Mouse (Mus musculus): ENCODE measurements at regions not wholly inside any gene's neighbourhood (a gene's known extent, or its start where the extent isn't known, plus 50 kb on each side); places are given as distances from the start of the nearest gene placed in this dataset.
A peak's percentile ranks its signal among the peaks of the same experiment; 100 is the strongest.

DNA sequence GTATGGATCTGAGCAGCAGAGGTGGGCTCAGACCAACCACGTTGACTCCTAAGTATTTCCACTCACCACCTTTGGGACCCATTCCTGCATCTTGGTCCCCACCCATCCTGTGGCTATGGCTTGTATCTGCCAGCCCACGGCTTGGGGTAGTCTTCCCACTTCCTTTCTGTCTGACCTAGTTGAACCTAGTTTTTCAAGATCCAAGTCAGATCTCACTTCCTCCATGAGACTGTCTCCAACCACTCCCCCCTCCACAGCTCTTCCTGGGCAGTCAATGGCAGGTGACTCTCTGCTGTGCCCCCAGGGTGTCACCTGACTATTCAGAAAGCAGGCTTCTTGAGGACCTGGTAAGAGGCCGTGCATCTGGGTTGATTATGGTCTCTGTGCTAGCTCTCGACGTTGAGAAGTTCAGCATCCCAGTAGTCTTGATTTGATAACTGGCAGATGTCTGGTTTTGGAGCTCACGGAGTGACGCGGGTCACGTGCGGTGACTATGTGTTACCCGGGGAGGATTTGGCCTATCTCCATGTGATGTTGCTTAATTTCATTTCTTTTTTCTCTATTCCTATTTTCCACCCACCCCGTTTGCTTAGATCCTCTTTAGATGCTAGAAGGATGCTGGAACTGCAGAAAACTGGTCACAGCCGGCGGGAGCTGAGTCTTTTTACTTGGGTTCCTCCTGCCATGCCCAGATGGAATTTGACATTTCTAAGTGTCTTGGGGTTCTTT lies 147.5 kb upstream of the Mrps10 start:
- DNase-seq = no peak

DNA sequence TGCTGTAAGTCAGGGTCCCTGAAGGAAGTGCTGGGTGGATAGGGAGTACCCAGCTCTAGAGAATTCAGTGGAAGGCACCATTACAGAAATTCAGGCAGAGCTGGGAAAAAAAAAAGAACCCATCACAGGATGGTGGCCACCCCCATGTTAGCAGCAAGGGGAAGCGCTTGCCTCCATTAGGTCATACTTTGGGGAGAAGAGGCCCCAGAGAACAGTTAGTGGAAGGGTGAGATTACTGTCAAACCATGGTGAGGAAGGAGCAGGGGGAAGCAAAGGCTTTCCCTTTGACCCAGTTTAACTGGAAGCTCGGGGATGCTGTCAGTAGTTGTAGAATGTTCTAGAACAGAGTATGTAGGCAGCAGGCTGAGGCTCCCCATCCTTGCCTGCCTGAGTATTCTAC lies 148.8 kb upstream of the Mrps10 start:
- DNase-seq = no peak

DNA sequence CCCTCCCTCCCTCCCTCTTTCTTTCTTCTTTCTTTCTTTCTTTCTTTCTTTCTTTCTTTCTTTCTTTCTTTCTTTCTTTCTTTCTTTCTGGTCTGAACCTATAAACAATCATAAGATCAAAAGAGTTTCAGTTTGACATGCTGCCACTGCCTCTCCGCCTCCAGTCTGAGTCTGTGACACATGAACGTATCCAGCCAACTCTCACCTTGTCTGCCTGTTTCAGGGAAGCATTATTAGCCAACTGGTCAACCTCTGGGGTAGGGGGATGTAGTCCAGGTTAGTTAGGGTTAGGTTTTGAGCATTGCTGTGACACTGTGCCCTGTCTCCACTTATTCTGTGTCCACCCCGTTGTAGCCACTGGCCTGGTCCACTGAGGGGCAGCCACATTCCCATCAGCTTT lies 152.2 kb upstream of the Mrps10 start:
- DNase-seq = no peak

DNA sequence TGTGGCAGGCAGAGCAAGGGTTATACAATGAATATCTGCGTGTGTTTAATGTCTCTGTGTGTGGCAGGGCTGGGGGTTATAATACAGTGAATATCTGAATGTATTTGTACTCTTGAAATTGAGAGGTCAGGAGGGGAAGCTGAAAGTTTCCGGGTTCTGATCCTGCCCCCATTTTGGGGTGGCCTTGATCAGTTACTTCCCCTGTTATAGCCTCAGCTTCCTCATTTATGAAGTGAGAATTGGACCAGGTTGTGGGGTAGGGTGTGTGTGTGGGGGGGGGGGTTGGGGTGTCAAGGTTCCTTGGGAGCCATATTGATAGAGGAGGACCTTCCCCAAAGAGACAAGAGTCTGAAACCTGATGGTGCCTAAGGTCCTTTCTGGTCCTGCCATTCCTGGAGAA lies 152.8 kb upstream of the Mrps10 start:
- no peak for DNase-seq

DNA sequence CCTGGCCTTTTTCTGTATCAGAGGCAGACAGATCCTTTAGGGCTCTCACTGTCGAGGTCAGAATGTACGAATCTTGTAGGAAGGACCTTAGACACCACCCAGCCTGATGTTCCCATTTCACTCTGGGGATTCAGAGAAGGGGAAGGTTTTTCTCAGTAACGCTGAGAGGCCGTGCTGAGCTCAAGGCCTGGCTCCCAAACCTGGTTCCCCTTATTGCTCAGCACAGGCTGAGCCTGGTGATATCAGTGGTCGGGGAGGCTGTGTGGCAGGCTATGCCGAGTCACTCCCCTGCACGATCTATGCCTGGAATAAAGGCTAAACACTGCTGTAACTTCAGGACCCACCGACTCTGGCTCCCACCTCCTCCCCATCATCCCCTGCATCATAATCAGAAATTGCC lies 154.6 kb upstream of the Mrps10 start:
- no peak for DNase-seq

DNA sequence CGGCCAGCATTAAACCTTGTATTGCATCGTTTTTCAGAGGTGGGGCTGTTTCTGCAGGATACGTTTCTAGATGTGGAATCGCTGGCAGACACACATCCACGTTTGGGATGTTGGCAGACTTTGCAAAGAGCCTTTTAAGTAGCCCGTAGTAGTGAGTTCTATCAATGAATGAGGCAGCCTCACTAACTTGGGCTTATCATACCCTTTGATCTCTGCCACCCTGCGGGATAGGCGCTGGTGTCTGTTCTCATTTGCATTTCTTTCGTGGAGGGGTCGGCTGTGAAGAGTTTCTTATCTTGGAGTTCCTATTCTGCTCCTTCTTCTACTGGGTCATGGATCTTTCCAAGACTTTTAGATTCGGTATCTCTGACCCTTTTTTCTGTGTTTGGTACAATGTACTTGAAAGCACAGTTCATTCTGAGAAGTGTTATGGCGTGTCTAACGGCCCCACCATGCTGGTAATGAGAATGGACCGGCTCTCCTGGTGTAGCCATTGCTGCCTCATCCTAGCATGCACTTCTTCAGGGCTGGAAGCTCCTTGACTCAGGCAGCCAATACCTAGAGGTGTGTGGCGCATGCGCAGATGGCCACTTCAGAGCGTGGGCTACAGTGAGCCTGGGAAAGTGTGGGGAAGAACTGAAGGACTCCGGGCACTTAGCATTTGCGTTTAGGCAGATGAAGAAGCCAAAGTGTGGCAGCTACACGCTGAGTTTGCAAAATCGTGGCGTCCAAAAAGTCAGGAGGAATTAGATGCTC lies 158.1 kb upstream of the Mrps10 start:
- DNase-seq = no peak

DNA sequence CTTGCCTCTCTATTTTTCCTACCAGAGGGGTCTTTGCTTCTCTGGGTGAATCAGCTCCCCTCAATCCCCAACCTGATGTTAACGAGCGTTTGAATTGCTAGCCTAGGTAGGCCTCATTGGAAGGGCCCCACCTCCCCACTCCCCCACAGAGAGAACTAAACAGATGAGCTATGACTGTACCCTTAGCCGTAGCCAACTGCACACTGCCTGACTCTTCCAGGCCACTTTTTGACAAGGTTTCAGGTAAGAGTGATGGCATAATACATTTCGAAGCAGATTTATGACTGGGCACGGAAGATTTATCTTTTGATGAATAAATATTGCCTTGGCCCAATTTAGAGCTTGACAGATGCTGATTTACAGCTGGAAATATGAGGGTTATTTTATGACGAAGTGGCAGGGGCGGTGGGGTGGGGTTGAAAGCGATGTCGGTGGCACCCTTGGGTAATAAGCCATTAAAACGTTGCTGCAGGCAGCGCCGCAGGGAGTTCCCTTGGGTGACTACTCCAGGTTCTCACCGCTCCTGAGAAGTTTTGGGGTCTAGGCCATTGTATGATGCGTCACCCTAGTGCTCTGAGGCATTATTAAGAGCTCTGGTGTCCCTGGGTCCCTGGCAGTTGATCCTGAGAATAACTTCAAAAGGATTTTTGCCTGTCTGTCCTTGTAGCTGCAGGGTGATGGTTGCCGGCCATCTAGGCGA lies 159.7 kb upstream of the Mrps10 start:
- DNase-seq = no peak

DNA sequence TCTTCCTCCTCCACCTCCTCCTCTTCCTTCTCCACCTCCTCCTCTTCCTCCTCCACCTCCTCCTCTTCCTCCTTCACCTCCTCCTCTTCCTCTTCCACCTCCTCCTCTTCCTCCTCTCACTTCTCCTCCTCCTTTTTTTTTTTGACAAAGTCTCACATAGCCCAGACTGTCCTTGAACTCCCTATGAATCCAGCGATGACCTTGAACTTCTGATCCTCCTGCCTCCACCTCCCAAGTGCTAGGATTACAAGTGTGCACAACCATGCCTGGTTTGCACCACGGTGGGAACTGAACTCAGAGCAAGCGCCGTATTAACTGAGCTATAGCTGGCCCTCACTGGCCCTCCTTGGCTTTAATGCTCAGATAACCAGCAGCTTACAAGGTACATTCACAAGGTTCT lies 161.2 kb upstream of the Mrps10 start:
- DNase-seq = no peak

DNA sequence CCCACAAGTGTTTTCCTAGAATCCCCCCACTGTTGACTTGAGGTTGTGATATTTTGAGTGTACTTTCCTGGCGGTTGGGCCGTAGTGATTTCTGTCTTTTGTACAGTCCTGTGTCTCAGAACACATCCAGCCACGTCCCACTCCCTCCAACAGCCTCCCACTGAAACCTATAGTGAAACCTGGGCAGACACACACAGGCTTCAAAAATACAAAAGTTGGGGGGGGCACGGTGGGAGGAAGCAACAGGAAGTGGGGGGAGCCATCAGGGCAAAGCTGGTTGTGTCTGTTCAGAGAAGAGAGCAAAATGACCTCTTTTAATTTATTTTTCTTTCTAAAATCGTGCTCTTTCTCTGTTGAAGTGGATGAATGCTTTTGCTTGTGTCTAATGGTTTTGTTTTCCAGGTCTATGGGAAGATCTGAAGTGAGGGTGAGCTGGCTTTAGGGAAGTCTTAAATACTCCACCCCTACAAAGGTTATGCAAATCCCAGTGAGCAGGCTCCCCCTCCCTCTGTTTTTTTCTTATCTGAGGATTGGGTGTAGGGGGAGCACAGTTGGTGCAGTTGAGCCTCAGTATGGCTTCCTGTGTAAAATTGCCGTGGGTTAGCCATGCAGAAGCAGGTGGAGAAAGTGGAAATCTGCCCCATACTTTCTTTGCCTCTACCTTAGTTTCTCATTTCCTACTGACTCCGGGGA lies 164.1 kb upstream of the Mrps10 start:
- peak; percentile 27 for DNase-seq

DNA sequence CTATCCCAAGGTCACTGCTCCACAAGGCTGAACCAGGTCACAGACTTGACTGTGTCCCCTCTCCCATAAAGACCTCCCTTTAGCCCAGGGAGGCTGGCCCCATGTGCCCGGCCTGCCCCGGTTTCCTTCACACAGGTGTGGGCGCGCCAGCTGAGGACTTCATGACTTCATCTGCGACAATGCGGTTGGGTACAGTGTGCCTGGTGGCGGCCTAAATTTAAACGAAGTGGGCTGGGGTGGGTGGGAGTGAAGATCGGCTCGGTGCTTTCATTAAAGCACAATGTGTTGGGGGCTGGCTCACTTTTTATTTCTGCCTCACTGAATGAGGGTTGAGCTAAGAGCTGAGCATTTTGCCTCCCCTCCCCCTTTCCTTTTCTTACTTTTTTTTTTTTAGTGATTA lies 169.5 kb upstream of the Mrps10 start:
- no peak for DNase-seq

DNA sequence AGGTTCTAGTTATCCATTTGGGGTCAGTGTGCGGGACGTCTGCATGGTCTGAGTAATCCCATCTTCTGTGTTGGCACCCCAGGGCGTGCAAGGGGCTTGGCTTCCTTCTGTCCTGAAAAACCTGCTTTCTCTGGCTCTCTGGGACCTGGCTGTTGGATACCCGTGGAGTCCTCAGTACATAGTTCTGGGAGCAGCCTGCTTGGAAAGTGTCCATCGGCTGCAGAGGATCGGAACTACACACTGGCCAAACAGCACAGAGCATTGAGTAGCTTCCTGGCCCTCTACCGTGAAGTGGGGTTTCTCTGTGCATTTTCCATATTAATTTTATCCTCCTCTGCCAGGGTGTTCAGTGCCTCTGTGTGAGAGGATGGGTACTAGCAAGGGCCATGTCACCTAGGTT lies 170.7 kb upstream of the Mrps10 start:
- no peak for DNase-seq

DNA sequence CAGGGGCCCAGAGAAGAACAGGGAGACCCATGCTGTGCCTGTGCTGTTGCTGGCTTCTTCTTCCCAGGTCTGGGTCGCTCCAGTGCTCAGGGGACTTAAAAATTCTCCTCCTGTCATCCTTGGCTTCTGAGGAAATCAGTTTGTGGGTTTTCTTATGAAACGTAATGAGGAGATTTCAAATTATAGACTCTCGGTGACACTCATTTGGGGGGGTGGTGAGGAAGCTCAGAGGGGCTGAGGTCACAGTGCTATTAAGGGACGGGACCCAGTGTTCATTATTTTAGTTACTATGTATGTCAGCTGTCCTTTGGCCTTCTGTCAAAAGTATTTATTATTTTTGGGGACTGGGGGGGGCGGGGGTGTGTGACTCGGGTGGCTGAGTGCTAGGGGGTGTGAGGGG lies 171.7 kb upstream of the Mrps10 start:
- no peak for DNase-seq

DNA sequence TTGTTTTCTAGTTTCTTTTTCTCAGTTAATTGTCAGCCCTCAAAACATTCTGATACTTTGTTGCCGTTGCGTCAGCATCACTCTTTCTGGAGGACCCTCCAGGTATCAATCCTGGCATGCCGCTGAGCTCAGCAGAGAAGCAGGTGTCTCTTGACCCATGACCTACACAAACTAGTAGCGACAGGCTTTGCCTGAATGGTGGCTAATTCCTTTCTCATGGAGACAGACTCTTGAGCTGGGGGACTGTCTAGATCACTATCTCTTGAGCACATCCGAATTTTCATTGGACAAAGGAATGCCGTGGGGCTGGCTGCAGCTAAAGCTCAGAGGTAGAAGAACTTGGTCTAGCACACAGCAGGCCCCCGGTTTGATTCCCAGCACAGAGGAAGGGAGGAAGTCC lies 172.7 kb upstream of the Mrps10 start:
- no peak for DNase-seq

DNA sequence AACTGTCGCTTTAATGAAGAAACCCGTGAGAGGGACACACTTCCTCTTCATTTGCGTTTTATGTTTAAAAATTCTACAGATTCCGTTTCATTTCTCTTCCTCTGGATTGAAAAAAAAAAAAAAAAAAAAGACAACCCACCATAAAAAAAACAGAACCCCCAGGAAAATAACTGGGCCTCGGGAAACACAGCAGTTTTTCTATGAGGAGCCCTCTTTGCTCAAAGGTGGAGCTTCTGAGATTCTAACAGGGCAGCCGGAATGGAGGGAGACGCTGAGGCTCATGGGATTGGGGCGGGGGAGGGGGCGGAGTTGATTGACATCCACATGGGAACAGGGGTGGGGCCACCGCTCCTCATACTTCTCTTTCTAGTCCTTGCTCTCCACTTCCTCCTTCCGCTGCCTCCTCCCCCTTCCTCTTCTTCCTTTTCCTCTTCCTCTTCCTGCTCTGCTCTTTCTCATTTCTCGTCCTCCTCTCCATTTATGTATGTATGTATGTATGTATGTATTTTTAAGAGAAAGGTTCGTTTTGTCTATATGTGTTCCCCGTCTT lies 174.1 kb upstream of the Mrps10 start:
- DNase-seq = no peak

DNA sequence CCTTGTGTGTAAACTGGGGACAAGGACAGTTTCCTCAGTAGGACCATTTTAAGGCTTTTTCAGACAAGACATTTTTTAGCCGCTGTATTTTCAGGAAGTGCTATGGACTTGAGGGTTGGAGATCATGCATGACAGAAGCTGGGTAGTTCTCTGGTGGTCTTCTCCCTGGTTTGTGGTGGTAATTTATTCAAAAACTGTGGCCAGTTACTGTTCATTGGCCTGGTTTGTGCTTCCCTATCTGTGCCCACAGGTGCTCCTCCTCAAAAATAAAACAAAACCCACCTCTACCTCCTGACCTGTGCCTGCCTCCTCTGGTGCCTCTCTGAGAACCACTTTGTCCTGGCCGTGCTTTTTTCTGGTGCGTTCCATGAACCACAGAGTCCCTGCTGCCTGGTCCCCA lies 177.3 kb upstream of the Mrps10 start:
- DNase-seq = no peak

DNA sequence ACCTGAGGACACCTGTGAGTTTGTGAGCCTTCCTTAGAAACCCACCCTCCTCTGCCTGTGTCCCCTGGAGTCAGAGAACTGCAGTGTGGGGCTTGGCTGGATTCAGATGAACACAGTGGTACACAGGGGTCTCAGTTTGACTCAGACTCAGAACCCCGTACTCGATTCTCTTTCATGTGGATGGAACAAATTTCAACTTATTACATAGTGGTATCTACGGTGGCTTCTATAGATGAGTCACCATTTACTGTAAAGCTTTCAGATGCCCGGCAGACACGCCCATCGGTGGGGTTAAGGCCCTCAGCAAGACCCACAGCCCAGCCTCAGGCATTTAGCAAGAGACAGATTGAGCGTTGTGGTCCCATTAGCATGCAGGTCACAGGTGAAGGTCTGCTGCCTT lies 178.9 kb upstream of the Mrps10 start:
- no peak for DNase-seq

DNA sequence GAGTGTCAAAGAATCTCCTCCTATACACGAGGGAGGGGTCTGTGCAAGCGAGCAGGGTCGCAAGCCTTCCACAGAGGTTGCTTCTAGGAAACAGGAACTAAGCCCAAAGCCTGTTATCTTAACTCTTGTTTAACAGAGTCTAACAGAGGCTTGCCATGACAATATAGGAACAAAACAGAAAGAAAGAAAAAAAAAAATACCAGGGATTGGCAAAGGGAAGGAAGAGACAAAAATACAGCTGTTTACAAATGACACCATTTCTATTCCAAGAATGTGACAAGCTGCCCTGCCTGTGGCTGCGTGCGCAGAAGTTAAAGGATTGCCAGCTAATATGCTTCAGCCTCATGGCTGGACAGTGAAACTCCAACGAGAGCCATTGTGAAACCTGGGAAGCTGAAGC lies 173.8 kb upstream of the Ubr2 start:
- DNase-seq = no peak

DNA sequence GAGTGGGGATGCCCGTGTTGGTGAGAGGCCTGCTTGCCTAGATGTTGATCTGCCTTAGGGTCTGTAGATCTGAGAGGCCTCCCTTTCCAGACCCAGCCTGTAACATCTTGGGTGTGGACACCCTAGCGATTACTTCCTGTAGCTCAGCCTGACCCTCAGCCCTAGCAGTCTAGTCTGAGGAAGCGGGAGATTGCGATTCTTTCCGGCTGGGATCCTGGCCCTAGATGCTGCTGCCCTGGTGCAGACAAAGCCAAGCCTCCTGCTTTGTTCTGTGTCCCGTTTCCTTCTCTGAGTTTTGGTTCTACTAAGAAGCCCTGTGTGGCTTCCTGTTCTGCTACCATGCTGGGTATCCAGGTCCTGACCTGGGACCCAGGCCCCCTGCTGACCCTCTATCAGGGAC lies 171.8 kb upstream of the Ubr2 start:
- DNase-seq = no peak

DNA sequence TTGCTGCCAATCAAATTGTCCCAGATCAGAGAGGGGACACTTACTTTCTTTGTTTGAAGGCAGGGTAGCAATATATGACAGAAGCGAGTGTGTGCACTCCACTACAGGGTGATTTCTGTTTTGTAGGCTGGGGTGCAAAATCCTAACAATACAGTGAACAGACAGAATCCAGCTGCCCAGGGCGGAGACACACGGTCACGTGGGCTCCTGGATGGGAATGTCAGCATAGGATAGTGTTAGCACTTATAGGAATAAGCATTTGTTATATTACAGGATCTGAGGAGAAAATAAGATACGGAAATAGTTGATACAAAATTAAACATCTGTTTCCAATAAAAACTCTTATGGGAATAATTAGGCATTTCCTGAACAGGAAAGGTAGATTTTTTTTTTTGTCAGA lies 169.1 kb upstream of the Ubr2 start:
- DNase-seq = no peak

DNA sequence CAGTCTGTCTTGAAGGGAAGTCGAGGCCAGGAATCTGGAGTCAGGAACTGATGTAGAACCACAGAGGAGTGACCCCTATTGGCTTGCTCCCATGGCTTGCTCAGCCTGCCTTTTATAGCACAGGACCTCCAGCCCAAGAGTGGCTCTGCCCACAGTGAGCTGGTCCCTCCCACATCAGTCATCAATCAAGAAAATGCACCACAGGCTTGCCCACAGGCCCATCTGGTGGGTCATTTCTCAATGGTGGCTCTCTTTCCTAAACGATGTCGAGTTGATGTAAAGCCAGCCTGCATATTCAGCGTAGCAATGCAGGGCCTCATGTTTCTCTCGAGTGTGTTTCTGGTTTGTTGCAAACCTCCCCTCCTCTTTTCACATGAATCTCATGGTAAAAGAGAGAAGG lies 168.3 kb upstream of the Ubr2 start:
- DNase-seq = no peak

DNA sequence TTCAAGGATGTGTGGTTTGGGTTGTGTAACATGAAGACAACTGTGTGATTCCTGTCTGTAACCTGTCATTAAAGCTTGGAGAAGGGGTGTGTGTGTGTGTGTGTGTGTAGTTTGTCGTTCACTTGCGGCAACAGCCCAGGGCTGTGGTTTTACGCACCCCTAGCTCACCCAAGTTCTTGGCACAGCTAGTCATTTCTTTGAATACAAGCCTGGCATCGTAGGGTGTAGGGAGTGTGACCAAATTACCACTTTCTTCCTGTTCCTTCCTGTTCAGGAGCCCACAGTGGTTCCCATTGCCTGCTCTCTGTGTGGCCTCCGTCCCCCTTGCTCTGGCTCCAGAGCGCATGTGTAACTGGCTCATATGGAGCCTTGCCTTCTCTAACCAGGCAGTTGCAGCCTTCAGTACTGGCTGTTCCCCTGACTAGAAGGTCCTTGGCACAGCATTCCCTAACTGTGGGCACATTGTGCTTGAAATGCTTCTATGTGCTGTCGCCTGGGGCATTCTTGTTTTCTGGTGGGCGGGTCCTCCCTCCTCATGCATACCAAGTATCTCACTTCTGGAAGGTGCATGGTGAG lies 167.4 kb upstream of the Ubr2 start:
- DNase-seq = no peak

DNA sequence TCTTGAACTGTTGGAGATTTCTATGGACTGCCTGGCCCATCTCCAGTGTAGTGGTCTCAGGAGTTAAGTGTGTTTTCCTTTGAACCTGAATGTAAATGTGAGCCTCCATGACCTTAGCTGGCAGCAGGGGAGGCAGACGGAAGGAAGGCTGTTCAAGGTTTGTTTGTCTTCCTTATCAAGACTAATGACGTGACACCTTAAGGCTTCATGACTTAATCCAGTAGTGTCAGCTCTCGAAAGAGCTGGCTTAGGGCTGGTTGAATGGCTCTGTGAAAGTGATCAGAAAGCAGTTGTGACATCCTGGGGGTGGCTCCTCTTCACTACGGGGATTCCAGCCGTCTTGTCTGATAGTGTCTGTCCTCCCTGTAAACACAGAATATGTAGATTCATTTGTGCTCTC lies 166.0 kb upstream of the Ubr2 start:
- no peak for DNase-seq

DNA sequence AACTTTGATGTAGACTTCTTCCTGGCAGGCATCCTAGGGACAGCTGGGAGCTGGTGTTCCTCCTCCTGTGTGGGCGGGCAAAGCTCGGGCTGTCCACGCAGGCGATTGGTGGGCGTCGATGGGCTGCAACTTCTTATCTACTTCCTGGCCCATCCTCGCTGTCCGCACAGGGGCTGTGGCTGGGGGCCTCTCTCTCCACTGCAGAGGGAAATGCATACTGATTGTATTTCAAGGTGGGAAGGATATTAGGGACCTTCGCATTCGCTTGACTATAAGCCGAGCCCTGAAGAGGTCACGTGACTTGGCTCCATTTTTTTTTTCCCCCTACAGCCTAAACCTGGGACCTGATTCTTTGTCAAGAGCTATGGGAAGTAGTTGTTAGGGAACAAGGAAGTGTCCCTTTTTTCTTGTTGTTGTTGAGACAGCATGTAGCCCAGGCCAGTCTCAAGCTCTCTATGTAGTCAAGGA lies 164.4 kb upstream of the Ubr2 start:
- no peak for DNase-seq

Measured in thymus, postnatal 25 days (tissue).